Mouse (Mus musculus): ENCODE measurements around the gene Ap2b1.

Ap2b1 gene

DNA sequence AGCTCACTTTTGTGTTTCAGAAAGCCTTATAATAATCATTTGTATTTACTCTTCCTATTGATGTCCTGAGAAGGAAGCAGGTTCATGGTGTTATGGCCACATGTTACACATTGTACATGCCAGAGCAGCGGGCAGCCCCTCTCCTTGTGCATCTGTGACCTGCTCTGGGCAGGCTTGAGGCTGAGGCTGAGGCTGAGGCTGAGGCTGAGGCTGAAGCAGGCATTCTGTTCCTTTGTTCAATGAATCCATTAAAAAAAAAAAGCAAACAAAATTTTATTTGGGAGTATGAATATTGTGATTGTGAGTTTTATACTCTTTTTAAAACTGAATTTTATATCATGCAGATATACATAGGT is 84.7 kb downstream of the Ap2b1 start:
- ATAC-seq (ENCODE audit: insufficient number of reproducible peaks, low FRiP score, low TSS enrichment), result no peak

DNA sequence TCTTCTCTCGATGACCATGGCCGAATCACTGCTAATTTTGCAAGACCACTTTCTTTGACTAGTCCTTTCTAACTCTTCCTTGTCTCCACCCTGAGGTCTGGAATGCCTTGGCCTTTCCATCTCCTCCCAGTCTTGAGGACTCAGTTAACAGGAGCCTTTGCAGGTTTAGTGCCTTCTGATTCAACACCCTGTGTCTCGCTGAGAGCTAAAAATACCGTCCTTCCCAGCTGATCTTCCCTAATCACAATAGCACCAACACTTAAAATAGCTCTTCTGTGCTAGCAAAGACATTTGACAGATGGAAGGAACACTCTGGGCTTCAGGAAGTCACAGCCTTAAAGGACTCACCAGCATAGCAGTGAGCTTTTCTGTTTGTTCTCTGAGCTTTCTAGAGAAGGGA is 94.2 kb downstream of the Ap2b1 start:
- 0 out of 2 replicates have a peak, but pooled peaks have one; percentile 40 for ATAC-seq (ENCODE audit: insufficient number of reproducible peaks, low FRiP score, low TSS enrichment)

DNA sequence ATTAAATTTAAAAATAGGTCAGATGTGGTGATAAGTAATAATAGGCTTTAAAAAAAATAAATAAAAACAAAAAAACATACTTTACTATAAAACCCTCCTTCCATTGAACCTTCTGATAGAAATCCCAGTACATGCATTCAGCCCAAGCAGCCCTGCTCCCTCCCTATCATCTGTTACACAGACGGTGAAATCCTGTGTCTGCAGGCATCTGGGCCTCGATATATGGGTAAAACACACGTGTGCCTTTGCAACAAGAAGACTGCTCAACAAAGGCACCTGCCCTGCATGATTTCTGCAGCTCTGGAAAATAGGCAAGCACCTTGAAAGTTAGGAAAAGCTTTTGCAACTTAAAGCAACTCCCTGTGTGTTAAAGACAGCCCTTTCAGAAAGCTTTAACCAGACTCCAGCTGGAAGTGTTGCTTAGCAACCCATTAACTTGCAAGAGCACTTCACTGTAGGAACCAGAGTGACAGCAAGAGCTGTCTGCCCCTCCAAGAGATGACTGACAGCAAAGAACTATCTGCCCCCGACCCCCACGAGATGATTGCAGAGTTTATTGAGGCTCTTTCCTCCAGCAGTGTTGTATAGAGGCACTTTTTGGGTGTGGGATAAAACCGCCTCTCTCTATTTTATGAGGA is 96.1 kb downstream of the Ap2b1 start:
- no peak for ATAC-seq (ENCODE audit: insufficient number of reproducible peaks, low FRiP score, low TSS enrichment)

DNA sequence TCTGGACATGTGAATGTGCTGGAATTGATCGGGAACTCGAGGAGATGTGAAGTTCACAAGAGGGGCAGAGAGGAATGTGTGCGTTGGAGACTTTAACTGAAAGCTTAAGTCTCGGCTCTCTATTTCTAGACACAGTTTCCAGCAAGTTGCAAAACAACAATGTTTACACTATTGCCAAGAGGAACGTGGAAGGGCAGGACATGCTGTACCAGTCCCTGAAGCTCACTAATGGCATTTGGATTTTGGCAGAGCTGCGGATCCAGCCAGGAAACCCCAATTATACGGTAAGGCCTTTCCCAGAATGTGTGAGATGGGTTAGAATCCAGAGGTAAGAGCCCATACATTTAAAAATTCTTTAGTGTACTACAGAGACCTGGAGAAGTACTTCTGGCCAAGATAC is 98.8 kb downstream of the Ap2b1 start:
- no peak for ATAC-seq (ENCODE audit: insufficient number of reproducible peaks, low FRiP score, low TSS enrichment)

DNA sequence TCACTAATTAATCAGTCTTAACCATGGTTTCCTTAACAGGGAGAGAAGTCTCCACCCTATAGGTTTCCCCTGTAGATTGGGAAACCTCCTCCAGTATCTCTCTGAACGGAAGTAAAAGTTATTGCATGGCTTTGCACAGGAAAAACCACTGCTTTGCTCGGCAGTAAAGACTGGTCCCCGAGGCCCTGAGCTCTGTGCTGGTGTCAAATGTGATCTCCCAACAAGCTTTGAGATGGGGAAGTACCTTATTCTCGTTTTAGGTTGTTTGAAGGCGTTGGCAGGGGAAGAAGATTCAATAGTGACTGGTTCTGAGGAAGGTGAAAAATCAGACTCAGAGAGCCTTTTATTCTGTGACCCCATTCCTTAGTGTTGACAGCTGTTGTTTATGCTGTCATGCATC is 99.9 kb downstream of the Ap2b1 start:
- ATAC-seq (ENCODE audit: insufficient number of reproducible peaks, low FRiP score, low TSS enrichment), result no peak

DNA sequence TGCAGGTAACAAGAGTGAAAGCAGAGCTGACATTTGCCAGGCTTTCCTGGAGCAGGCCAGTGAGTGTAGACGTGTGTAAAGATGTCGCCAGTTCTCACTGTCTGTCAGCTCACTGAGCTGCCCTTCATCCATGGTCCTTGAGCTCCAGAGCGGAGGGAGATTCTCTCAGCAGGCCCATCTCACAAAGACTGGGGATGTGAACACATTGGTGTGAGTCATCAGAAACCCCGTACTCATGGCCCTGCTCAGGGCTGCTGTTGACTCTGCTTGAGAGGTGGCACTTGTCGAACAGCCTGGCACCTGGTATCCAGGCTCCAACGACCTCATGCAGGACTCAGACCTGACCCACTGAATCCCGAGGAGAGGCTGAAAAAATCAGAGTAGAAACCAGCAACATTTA is 105.0 kb downstream of the Ap2b1 start:
- ATAC-seq (ENCODE audit: insufficient number of reproducible peaks, low FRiP score, low TSS enrichment), result no peak

DNA sequence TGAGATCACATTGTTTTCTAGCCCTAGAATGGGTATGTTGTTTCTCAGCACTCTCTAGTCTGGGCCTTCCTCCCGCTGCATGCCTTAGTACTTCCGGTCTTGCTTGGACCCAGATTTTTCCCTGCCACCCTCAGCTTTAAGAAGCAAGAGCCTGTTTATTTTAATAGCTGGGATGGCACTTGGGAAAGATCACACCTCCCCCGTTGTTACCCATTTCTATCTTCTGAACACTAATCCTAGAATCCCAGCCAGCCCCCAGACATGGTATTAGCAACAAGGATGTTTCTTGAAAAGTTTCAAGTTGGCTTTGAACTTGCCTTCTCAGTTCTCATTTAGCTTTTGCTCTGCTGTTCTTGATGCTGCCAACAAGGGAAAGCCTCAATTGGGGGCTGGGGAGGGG is 107.6 kb downstream of the Ap2b1 start:
- no peak for ATAC-seq (ENCODE audit: insufficient number of reproducible peaks, low FRiP score, low TSS enrichment)

DNA sequence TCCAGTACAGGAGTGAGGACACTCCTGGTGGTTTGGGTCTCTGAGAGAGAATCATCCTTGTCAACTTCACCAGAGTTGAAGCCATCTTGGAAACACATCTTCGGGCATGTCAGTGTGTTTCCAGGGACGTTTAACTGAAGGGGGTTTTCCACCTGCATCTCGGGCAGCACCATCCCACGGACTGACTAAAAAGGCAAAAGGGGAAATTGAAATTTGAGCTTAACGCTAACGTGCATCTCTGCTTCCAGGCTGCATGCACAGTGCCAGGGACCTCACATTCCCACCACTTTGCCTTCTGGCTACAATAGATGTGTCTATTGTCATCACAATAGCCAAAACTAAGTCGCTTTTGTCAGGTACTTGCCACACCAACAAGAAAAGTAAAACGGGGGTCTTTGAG is 109.4 kb downstream of the Ap2b1 start:
- no peak for ATAC-seq (ENCODE audit: insufficient number of reproducible peaks, low FRiP score, low TSS enrichment)

DNA sequence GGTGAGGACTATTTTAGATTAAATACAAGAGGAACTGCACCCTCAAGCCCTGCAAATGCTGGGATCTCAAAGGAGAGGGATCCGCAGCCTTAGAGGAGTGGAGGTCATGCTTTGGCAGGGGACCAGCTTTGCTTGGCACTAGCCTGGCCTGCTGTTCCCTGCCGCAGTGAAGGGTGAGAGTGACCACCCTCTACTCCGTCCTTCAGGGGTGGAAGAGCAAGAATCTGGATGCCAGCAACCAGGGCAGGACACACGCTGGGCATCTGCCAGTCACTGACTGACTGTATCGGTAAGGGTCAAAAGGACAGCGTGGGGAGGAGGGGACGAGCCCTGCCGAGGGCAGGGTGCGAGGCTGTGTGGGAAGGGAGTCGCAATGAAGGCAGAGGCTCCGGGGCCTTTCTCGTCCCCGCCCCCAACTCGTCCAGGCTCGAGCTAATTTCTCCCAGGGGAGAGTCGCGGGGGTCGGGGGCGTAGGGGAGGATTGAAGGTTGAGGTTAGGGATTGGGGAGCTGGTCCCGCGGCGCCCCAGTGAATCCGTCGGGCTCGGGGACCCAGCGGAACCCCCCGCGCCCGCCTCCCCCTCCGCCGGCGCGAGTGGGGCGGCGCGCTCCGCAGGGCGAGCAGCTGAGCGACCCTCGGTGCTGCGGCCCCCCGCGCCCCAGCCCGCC is 110.4 kb downstream of the Ap2b1 start, which contains the start of gene Rasl10b:
Gene Rasl10b, plus strand, starts transcription at position 51 of the 668 bp plus-strand sequence.
- ATAC-seq (ENCODE audit: insufficient number of reproducible peaks, low FRiP score, low TSS enrichment), result peak; percentile 41

DNA sequence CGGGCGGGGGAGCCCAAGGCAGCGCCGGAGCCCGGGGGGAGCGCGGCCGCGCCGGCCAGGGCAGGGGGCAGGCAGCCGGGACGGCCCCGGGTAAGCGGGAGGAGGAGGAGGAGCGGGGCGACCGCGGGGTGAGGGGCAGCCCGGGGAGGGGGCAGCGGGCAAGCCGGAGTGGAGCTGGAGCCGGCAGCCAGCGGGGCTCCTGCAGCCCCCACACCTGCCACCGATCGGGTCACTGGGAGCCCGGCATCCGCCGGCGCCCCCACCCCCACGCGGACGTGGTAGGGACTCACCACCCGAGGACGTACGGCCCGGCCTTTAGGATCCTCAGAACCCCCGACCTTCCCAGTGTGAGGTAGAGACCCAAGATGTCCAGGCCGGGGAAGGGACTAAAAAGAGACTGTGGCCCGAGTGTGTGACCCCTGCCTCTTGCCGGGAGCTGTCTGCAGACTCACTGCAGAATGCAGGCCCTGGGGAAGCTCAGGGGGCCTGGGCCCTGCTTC is 111.0 kb downstream of the Ap2b1 start:
- ATAC-seq (ENCODE audit: insufficient number of reproducible peaks, low FRiP score, low TSS enrichment), result no peak

DNA sequence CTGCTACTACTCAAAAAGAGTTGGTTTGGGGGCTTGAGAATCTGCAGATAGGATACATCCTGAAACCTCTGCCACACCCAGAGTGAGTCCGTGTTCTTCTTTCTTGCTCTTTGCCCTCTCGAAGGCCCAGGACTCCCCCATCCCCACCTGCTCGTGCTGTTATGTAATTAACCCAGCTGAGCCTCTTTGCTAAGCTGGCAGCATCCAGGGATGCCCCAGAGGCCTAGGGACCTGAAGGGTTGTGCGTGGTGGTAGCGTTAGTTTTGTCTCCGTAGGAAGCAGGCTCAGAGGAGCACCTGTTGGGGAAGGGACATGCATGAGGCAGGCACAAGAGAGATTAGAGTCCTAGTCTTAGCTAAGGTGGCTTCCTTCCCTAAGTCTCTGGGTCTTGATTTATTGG is 111.7 kb downstream of the Ap2b1 start:
- ATAC-seq (ENCODE audit: insufficient number of reproducible peaks, low FRiP score, low TSS enrichment), result no peak

DNA sequence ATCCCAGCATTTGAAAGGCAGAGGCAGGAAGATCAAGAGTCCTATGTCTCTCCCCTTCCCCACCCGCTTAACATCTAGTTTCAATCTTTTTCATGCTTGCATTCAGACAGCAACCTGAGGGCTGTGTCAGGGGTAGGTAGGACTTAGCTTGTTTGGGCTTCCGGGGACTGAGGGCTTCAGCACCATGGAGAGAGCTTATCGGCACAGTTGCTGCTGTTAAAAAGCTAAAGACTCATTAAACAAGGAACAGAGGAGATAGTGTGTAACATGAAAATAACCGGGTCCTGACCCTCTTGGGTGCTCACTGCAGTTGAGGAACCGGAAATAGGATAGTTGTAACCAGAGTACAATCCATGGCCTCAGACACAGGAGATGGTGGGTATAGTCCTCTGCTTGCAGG is 118.3 kb downstream of the Ap2b1 start:
- ATAC-seq (ENCODE audit: insufficient number of reproducible peaks, low FRiP score, low TSS enrichment), result no peak

DNA sequence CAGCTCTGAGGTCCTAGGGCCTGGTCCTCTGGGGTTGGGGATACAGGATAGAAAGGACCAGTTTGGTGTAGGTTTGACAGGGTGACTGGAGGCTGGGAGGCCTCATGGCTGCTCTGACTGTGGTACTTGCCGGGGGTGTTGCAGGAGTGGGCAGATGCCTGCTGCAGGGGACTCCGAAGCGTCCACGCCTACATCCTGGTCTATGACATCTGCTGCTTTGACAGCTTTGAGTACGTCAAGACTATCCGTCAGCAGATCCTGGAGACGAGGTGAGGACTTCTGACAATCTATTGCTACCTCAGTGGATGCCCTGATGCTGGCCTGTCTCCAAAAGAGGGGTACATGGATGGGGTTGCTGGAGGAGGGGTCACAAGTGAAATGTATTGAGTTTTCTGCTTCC is 118.9 kb downstream of the Ap2b1 start:
- no peak for ATAC-seq (ENCODE audit: insufficient number of reproducible peaks, low FRiP score, low TSS enrichment)

DNA sequence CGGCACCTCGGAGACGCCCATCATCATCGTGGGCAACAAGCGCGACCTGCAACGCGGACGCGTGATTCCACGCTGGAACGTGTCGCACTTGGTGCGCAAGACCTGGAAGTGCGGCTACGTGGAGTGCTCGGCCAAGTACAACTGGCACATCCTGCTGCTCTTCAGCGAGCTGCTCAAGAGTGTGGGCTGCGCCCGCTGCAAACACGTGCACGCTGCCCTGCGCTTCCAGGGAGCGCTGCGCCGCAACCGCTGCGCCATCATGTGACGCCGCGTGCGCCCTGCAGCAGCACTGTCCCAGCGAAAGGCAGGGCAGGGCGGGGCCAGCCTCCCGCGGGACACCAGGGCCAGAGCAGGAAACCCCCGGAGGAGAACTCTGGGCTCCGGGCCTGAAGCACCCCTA is 119.7 kb downstream of the Ap2b1 start:
- ATAC-seq (ENCODE audit: insufficient number of reproducible peaks, low FRiP score, low TSS enrichment), result 0 out of 2 replicates have a peak, but pooled peaks have one; percentile 47

DNA sequence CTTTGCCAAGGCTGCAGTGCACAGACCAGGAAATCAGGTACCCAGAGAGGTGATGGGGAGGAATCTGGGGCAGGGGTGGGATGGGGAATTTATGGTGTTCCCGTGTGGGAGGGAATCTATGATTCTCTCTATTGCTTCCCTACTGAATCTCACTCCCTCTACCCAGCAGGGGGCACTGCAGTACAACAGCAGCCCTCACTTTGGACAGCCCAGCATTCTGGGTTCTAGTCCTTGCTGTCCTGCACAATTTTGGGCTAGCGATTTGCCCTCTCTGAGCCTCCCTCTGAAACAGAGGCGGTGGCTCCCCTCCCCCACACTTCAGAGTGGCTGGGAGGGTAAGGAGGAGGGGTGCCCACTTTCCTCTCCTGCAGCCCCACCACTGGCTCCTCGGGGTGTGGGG is 121.5 kb downstream of the Ap2b1 start:
- ATAC-seq (ENCODE audit: insufficient number of reproducible peaks, low FRiP score, low TSS enrichment), result no peak

DNA sequence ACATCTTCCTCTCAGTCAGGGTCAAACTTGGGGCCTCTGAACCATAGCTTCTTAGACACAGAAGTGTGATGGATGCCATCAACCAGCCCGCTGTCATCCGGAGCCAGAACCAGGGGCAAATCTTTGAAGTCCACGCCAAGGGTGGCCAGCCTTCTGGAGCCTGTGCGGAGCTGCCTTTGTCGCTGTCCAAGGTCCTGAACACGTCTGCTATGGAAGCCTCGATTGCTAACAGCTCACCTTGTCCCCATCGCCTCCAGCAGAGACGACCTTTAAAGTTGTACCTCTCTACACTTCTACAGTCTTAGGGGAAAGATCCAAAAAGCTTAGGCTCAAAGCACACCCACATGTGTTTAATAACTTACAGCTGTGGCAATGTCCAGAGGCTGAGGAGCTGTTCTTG is 122.5 kb downstream of the Ap2b1 start:
- no peak for ATAC-seq (ENCODE audit: insufficient number of reproducible peaks, low FRiP score, low TSS enrichment)

DNA sequence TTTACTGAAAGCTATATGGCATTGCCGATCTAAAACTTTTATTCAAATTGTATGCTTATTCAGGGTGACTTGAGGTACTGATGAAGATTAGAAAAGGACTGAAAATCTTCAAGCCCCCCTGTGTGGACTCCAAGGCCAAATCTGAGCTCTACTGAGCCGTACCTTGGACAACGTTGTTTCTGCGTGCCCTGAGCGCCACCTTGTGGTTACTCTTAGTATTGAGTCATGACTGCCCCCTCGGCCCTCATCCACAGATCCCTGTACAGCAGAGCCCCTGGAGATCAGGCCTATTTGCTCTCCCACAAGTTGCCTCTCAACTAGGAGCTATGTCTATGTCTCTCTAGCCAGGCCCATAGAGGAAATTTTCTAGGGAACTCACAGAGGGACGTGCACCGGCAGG is 125.9 kb downstream of the Ap2b1 start:
- ATAC-seq (ENCODE audit: insufficient number of reproducible peaks, low FRiP score, low TSS enrichment), result peak; percentile 71; the same call in 1 of the 2 replicates

DNA sequence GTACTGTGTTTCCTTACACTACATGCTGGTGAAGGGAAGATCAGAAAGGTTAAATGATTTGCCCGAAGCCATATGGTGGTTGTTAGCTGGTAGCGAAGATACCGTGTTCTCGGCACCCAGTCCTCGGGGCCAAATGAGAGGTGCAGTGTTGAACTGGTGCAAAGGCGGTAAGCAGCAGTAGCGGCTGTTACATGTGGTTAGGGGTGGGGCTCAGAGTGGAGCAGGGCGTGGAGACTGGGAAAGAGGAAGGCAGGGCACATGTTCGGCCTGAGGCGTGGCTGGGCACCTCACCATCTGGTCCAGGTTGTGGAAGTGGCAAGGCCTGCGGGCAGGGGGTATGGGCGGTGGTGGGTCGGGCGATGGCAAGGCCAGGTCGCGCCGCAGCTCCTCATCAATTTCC is 128.1 kb downstream of the Ap2b1 start:
- ATAC-seq (ENCODE audit: insufficient number of reproducible peaks, low FRiP score, low TSS enrichment), result no peak

DNA sequence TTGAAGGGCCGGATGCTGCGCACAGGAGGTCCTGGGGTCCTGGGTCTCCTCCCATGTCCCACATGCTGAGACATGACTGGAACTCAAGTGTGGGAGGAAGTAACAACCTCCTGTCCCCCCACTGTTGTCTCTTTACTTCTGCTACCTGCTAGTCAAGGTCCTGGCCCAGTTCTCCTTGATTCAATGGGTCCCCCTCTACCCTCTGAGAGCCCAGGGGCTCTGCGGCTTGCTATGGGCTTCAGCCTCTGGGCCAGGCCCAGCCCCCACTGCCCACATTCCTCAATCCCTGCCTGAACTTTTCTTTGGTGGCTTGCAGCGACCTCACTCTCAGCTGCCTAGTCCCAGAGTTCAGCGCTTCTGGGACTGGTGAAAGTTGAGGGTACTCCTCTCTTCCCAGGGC is 130.5 kb downstream of the Ap2b1 start, which contains the start of gene Gas2l2:
Gene Gas2l2, minus strand, starts transcription at position 101 of the 400 bp plus-strand sequence.
- no peak for ATAC-seq (ENCODE audit: insufficient number of reproducible peaks, low FRiP score, low TSS enrichment)

DNA sequence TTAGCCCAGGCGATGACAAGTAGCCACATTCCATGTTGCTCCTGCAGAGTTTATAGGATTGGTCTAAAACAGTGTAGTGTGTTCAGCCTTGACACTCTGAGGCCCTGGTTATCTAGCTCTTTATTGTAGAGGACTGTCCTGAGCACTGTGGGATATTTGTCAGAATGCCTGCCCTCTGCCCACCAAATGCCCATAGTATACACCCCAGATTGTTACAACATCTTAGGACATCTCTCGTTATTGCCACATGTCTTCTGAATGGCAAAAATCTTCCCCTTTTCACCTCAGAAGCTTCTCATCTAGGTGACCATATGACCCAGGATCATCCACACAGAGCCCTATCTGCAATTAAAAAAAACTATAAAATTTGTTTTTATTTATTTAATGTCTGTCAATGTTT is 133.7 kb downstream of the Ap2b1 start:
- ATAC-seq (ENCODE audit: insufficient number of reproducible peaks, low FRiP score, low TSS enrichment), result no peak

DNA sequence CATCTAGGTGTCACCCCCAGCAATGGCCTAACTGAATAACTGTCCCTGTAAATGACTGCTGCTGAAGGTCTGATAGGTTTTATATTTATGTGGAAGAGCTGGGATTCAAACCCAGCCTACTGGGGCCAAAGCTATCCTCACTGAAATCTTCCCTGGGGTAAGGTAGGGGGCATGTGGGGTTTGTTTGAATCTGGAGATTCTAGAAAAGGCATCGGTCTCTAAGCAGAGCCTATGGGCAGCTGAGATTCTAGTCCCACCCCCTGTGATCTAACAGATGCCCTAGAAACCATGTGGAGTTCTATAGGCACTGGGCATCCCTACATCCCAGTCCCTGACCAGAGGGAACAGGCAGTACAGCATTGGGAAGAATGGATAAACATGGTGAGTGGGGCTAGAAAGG is 138.6 kb downstream of the Ap2b1 start, which contains the start of gene 1700020L24Rik:
Gene 1700020L24Rik, plus strand, starts transcription at position 301 of the 400 bp plus-strand sequence.
- ATAC-seq (ENCODE audit: insufficient number of reproducible peaks, low FRiP score, low TSS enrichment), result no peak

All from cerebellum, adult (tissue).